Mouse (Mus musculus): Measurements from ENCODE around the gene Tmigd1. TPM values are rescaled to one million over a fixed set of nuclear protein-coding genes. Genes with fewer than 3 reads are reported as not detected.
"Not testable (repeated sequence)": the region's sequence is repeated elsewhere in the genome, so short reads cannot be mapped to it uniquely, and the experiment has no call there.

Tmigd1 gene
- polyA plus RNA-seq, 1 experiment from 2014 or later, result not detected

- H3K27ac ChIP-seq, result no peak overlapping the region
- 70% methylated on average over 5 of the region's 5 CpGs for WGBS
- H3K36me3 ChIP-seq, result no peaks in the 10 kb centered on the region
- H3K4me1 ChIP-seq, result no peaks in the 10 kb centered on the region
- H3K27me3 ChIP-seq, result no peaks in the 10 kb centered on the region
- H3K4me3 ChIP-seq, result no peak overlapping the region
- no peak overlapping the region for H3K9ac ChIP-seq
- H3K4me2 ChIP-seq (replicated peaks), result no peak overlapping the region
- no peaks in the 10 kb centered on the region for H3K9me3 ChIP-seq
- ATAC-seq (ENCODE audit: insufficient number of reproducible peaks, insufficient read depth, low FRiP score, low TSS enrichment), result no peak
These were observed 1.9 kb upstream of the Tmigd1 start for GRCm38 (mm10) chr11:76899758-76900738.

GRCm38 (mm10) chr11:76904340-76904739 lies 2.4 kb downstream of the Tmigd1 start:
- no peak overlapping the region for H3K4me2 ChIP-seq (replicated peaks)
- WGBS, result 91% methylated on average over 2 of the region's 2 CpGs
- no peak overlapping the region for H3K4me3 ChIP-seq
- no peaks in the 10 kb centered on the region for H3K27me3 ChIP-seq
- no peak for ATAC-seq (ENCODE audit: insufficient number of reproducible peaks, insufficient read depth, low FRiP score, low TSS enrichment)
- no peaks in the 10 kb centered on the region for H3K9me3 ChIP-seq
- no peaks in the 10 kb centered on the region for H3K36me3 ChIP-seq
- H3K27ac ChIP-seq, result no peak overlapping the region
- H3K4me1 ChIP-seq, result no peaks in the 10 kb centered on the region
- H3K9ac ChIP-seq, result no peak overlapping the region

GRCm38 (mm10) chr11:76908651-76909050 lies 6.7 kb downstream of the Tmigd1 start:
- Histone ChIP-seq H3K9me3 (no peaks in the 10 kb centered on the region), H3K27ac (no peak overlapping the region), H3K9ac (no peak overlapping the region), H3K36me3 (no peaks in the 10 kb centered on the region), H3K4me2 (replicated peaks) (no peak overlapping the region), H3K27me3 (no peaks in the 10 kb centered on the region), H3K4me3 (no peak overlapping the region), H3K4me1 (peaks cover 13% of the 10 kb centered on the region)
- no peak for ATAC-seq (ENCODE audit: insufficient number of reproducible peaks, insufficient read depth, low FRiP score, low TSS enrichment)
- 86% methylated on average over 7 of the region's 7 CpGs for WGBS

- 63% methylated on average over 3 of the region's 3 CpGs for WGBS
- Histone ChIP-seq H3K27ac (no peak overlapping the region), H3K4me1 (peaks cover 21% of the 10 kb centered on the region)
These were observed 9.5 kb downstream of the Tmigd1 start for GRCm38 (mm10) chr11:76911325-76912054.

GRCm38 (mm10) chr11:76912055-76912395 lies 10.1 kb downstream of the Tmigd1 start:
- Histone ChIP-seq H3K9ac (no peak overlapping the region), H3K4me1 (peaks cover 23% of the 10 kb centered on the region), H3K36me3 (no peaks in the 10 kb centered on the region), H3K27ac (no peak overlapping the region), H3K27me3 (no peaks in the 10 kb centered on the region), H3K4me2 (replicated peaks) (0 out of 2 replicates have a peak overlapping the region, but pooled peaks have one; percentile 5), H3K9me3 (no peaks in the 10 kb centered on the region), H3K4me3 (no peak overlapping the region)
- WGBS, result 23% methylated on average over 7 of the region's 7 CpGs
- no peak for ATAC-seq (ENCODE audit: insufficient number of reproducible peaks, insufficient read depth, low FRiP score, low TSS enrichment)

More at GRCm38 (mm10) chr11:76911325-76912054, 9.5 kb downstream of the Tmigd1 start:
- Histone ChIP-seq H3K9ac (no peak overlapping the region), H3K9me3 (no peaks in the 10 kb centered on the region), H3K36me3 (no peaks in the 10 kb centered on the region), H3K27me3 (no peaks in the 10 kb centered on the region), H3K4me2 (replicated peaks) (no peak overlapping the region), H3K4me3 (no peak overlapping the region)
- no peak for ATAC-seq (ENCODE audit: insufficient number of reproducible peaks, insufficient read depth, low FRiP score, low TSS enrichment)

GRCm38 (mm10) chr11:76914366-76914765 lies 12.4 kb downstream of the Tmigd1 start:
- no peaks in the 10 kb centered on the region for H3K27me3 ChIP-seq
- peaks cover 28% of the 10 kb centered on the region for H3K4me1 ChIP-seq
- 67% methylated on average over 7 of the region's 7 CpGs for WGBS
- no peak overlapping the region for H3K4me2 ChIP-seq (replicated peaks)
- H3K27ac ChIP-seq, result no peak overlapping the region
- H3K4me3 ChIP-seq, result no peak overlapping the region
- H3K9ac ChIP-seq, result no peak overlapping the region
- H3K36me3 ChIP-seq, result no peaks in the 10 kb centered on the region
- H3K9me3 ChIP-seq, result no peaks in the 10 kb centered on the region
- no peak for ATAC-seq (ENCODE audit: insufficient number of reproducible peaks, insufficient read depth, low FRiP score, low TSS enrichment)

GRCm38 (mm10) chr11:76916539-76917229 lies 14.7 kb downstream of the Tmigd1 start:
- no peaks in the 10 kb centered on the region for H3K27me3 ChIP-seq
- no peak for ATAC-seq (ENCODE audit: insufficient number of reproducible peaks, insufficient read depth, low FRiP score, low TSS enrichment)
- 36% methylated on average over 13 of the region's 13 CpGs for WGBS
- no peaks in the 10 kb centered on the region for H3K36me3 ChIP-seq
- H3K4me3 ChIP-seq, result no peak overlapping the region
- H3K9me3 ChIP-seq, result no peaks in the 10 kb centered on the region
- H3K4me1 ChIP-seq, result peaks cover 24% of the 10 kb centered on the region
- no peak overlapping the region for H3K27ac ChIP-seq
- peak overlapping the region; percentile 28 for H3K4me2 ChIP-seq (replicated peaks)
- no peak overlapping the region for H3K9ac ChIP-seq

GRCm38 (mm10) chr11:76917230-76917548 lies 15.2 kb downstream of the Tmigd1 start:
- Histone ChIP-seq H3K27me3 (no peaks in the 10 kb centered on the region), H3K4me1 (peaks cover 20% of the 10 kb centered on the region), H3K27ac (no peak overlapping the region), H3K36me3 (no peaks in the 10 kb centered on the region), H3K9me3 (no peaks in the 10 kb centered on the region), H3K4me3 (no peak overlapping the region), H3K4me2 (replicated peaks) (peak overlapping the region; percentile 28), H3K9ac (no peak overlapping the region)
- ATAC-seq (ENCODE audit: insufficient number of reproducible peaks, insufficient read depth, low FRiP score, low TSS enrichment), result no peak
- WGBS, result 42% methylated on average over 3 of the region's 3 CpGs

- Histone ChIP-seq H3K9me3 (no peaks in the 10 kb centered on the region), H3K27me3 (no peaks in the 10 kb centered on the region), H3K27ac (no peak overlapping the region), H3K4me1 (peaks cover 8% of the 10 kb centered on the region), H3K9ac (no peak overlapping the region), H3K36me3 (no peaks in the 10 kb centered on the region), H3K4me2 (replicated peaks) (no peak overlapping the region), H3K4me3 (no peak overlapping the region)
- ATAC-seq (ENCODE audit: insufficient number of reproducible peaks, insufficient read depth, low FRiP score, low TSS enrichment), result no peak
- WGBS, result 58% methylated on average over 1 of the region's 1 CpGs
These were observed 18.6 kb downstream of the Tmigd1 start for GRCm38 (mm10) chr11:76920607-76921006.

- H3K4me1 ChIP-seq, result no peaks in the 10 kb centered on the region; the same call in 1 of the 2 replicates
- H3K9me3 ChIP-seq, result no peaks in the 10 kb centered on the region
- WGBS, result 67% methylated on average over 6 of the region's 6 CpGs
- H3K27ac ChIP-seq, result no peak within 1 kb of the TSS
- no peaks in the 10 kb centered on the region for H3K27me3 ChIP-seq
- no peak within 1 kb of the TSS for H3K4me2 ChIP-seq (replicated peaks)
- H3K4me3 ChIP-seq, result no peak within 1 kb of the TSS
- no peaks in the 10 kb centered on the region for H3K36me3 ChIP-seq
- ATAC-seq (ENCODE audit: insufficient number of reproducible peaks, insufficient read depth, low FRiP score, low TSS enrichment), result no peak
- no peak within 1 kb of the TSS for H3K9ac ChIP-seq
These were observed 22.8 kb downstream of the Tmigd1 start, which contains the start of gene Blmh for GRCm38 (mm10) chr11:76924759-76925236. Gene Blmh, plus strand, starts transcription at chr11:76924809.

GRCm38 (mm10) chr11:76928586-76928985 lies 26.6 kb downstream of the Tmigd1 start:
- 89% methylated on average over 8 of the region's 8 CpGs for WGBS
- H3K4me1 ChIP-seq; H3K4me3 ChIP-seq; ATAC-seq (ENCODE audit: insufficient number of reproducible peaks, insufficient read depth, low FRiP score, low TSS enrichment); H3K27me3 ChIP-seq; H3K27ac ChIP-seq; H3K4me2 ChIP-seq (replicated peaks); H3K9me3 ChIP-seq; H3K9ac ChIP-seq; H3K36me3 ChIP-seq: not testable (repeated sequence)
